Mouse (Mus musculus) E14TG2a.4 (cell line): ENCODE data around the gene Cyth1.

Experiments used
- CTCF ChIP-seq: conservative IDR thresholded peaks from 2 replicates; pipeline ENCODE4 v1.5.1; 2014; ENCODE audit warnings: low read length
- POU5F1 ChIP-seq: IDR thresholded peaks from 2 replicates; pipeline ENCODE4 v1.6.1; 2014; ENCODE audit warnings: low read length, borderline replicate concordance

DNA sequence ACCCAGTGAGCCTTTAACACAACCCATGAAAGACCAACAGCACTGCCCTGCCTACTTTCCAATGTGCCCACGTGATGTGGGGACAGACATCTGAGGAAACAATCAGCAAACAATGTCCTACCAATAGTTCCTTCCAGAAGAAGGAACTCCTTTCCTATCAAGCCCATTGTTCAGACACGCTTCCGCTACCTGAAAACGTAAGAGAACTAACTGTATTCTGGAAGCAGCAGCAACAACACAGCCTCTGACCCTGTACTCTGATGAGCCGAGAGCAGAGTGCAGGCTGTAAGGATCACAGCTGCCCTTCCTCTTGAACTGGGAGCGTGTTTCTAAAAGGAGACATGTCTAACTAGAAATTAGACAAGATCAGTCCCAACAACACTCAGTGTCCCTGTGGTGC, 13.9 kb downstream of the Cyth1 start:
- no peak for TF ChIP-seq CTCF
- no peak for TF ChIP-seq POU5F1
